Mouse (Mus musculus) heart, adult 10 weeks (tissue): ENCODE results near the gene Adam3. TPM values are rescaled to one million over a fixed set of nuclear protein-coding genes. Genes with fewer than 3 reads are reported as not detected.

Experiments
- polyA plus RNA-seq: library from polyadenylated mRNA; stranded (reverse); fragments of 350-450 nt; fragmentation: Illumina TruSeq; extraction: RNeasy Lipid Tissue Mini Kit (QIAGEN cat#74804); gene quantifications from one replicate; pipeline ENCODE4 v1.2.3, GENCODE M21; 2014; ENCODE audit warnings: low read depth, low replicate concordance

The Adam3 gene
- not detected for polyA plus RNA-seq

GRCm38 (mm10) chr8:24725630-24726029 is at the start of gene Adam3:
Gene Adam3, minus strand, starts transcription at chr8:24725852.

Other genes with a start within 250 kb of the Adam3 start
- 0.37 TPM for gene Adam5, start 98.5 kb upstream of the Adam3 start, polyA plus RNA-seq